Mouse (Mus musculus) embryonic facial prominence, embryonic 14.5 days (tissue): ENCODE measurements around the gene Rab30. TPM values are rescaled to one million over a fixed set of nuclear protein-coding genes. Genes with fewer than 3 reads are reported as not detected.

Source experiments
- ATAC-seq: fragments of 200-750 bp; cut with Nextera tagmentation; 2 replicates; pipeline ENCODE4 v1.8.0; 2017; ENCODE audit warnings: low read depth, moderate number of reproducible peaks, moderate TSS enrichment
- DNase-seq: peaks from one replicate; pipeline ENCODE4 v3.0.0-alpha.2; 2015; ENCODE audit warnings: low spot score
- H3K27ac ChIP-seq: fragments of 300-500 bp; sonication (generic); replicated peaks from 2 replicates; pipeline ENCODE4 v1.5.1; 2014; ENCODE audit warnings: low read depth, mild to moderate bottlenecking, low read length, moderate library complexity
- H3K27me3 ChIP-seq: fragments of 300-500 bp; sonication (generic); replicated peaks from 2 replicates; pipeline ENCODE4 v1.6.1; 2014; ENCODE audit warnings: low read length; ENCODE audit not compliant: control insufficient read depth, insufficient read depth
- H3K36me3 ChIP-seq: fragments of 300-500 bp; sonication (generic); 2 replicates; pipeline ENCODE4 v1.6.1; 2014; ENCODE audit warnings: low read length, mixed read lengths; ENCODE audit not compliant: control insufficient read depth, insufficient read depth
- H3K4me1 ChIP-seq: fragments of 300-500 bp; sonication (generic); 2 replicates; pipeline ENCODE4 v1.6.1; 2014; ENCODE audit warnings: antibody characterized with exemption, low read length; ENCODE audit not compliant: control insufficient read depth, insufficient read depth
- H3K4me2 ChIP-seq: fragments of 300-500 bp; sonication (generic); 2 replicates; pipeline ENCODE4 v1.6.1; 2014; ENCODE audit warnings: low read depth, mild to moderate bottlenecking, low read length, moderate library complexity, mixed read lengths
- H3K4me3 ChIP-seq: fragments of 300-500 bp; sonication (generic); 2 replicates; pipeline ENCODE4 v1.5.1; 2014; ENCODE audit warnings: low read depth, mild to moderate bottlenecking, low read length
- H3K9ac ChIP-seq: fragments of 300-500 bp; sonication (generic); 2 replicates; pipeline ENCODE4 v1.6.1; 2014; ENCODE audit warnings: low read depth, mild to moderate bottlenecking, low read length, moderate library complexity, mixed read lengths
- H3K9me3 ChIP-seq: fragments of 300-500 bp; sonication (generic); 2 replicates; pipeline ENCODE4 v1.6.1; 2016; ENCODE audit warnings: low read length; ENCODE audit not compliant: control insufficient read depth
- whole genome bisulfite sequencing: fragments of 180-500 bp; shearing (Covaris S2); extraction: QIAGEN DNeasy Blood & Tissue Kit; methylation state at CpG from one replicate; pipeline ENCODE4 v1.1.7; 2014; 5-methylcytosine and 5-hydroxymethylcytosine counted together
- polyA plus RNA-seq: library from polyadenylated mRNA; unstranded; fragments of >200 nt; fragmentation: Nextera tagmentation; extraction: Ambion mirVana; gene quantifications from 2 replicates; pipeline ENCODE4 v1.2.1, GENCODE M21; 2014

Rab30 gene
- polyA plus RNA-seq, 1 experiment from 2014 or later, result 21.3 TPM

DNA sequence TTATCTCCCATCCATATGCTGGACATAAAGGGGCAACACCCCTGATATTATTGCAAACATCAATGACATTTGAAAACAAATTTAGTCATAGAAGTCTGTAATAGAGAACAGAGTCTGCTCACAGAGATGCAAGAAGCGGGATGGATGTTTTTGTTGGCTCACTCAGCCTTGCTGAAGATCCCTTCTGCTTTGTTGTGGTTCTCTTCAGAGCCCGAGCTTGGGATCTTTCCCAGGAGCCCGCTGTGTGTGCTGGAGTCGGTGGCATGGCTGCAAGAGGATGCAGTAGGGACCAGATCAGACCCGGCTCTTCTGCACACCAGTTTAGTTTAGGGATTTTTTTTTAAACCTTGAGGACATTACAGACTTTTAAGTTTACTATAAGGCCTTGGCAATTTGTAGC lies 54.3 kb downstream of the Rab30 start:
- no peaks in the 10 kb centered on the region for H3K9me3 ChIP-seq
- H3K27ac ChIP-seq, result peak overlapping the region; percentile 21; the same call in 1 of the 2 replicates
- WGBS, result 53% methylated on average over 5 of the region's 5 CpGs
- no peak overlapping the region for H3K4me3 ChIP-seq
- DNase-seq (peak; percentile 55), ATAC-seq (no peak)
- H3K27me3 ChIP-seq, result no peaks in the 10 kb centered on the region
- peaks cover 8% of the 10 kb centered on the region; the same call in 1 of the 2 replicates for H3K4me1 ChIP-seq
- H3K9ac ChIP-seq, result no peak overlapping the region
- H3K36me3 ChIP-seq, result no peaks in the 10 kb centered on the region
- H3K4me2 ChIP-seq, result no peak overlapping the region

DNA sequence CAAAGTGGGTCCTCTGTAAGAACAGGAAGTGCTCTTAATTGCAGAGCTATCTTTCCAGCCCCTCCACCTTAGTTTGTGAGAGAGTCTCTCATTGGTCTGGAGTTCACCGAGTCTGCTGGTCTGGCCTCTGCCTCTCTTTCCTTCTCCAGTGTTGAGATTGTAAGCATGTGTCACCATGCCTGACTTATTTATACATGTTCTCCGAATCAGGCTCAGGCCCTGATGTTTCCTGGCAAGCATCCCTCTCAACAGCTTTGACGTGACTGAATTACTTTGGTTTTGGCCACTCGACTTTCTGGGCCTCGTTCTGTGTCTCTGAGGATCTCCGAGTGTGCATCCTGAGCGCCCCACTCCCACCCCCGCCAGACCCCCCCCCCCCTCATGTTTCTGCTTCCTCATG lies 55.4 kb downstream of the Rab30 start:
- H3K27ac ChIP-seq, result 0 out of 2 replicates have a peak overlapping the region, but pooled peaks have one; percentile 16
- H3K9me3 ChIP-seq, result no peaks in the 10 kb centered on the region
- 0 out of 2 replicates have a peak overlapping the region, but pooled peaks have one; percentile 4 for H3K4me2 ChIP-seq
- ATAC-seq (no peak), DNase-seq (peak; percentile 58)
- WGBS, result 46% methylated on average over 8 of the region's 8 CpGs
- peaks cover 8% of the 10 kb centered on the region; the same call in 1 of the 2 replicates for H3K4me1 ChIP-seq
- no peak overlapping the region for H3K4me3 ChIP-seq
- no peaks in the 10 kb centered on the region for H3K27me3 ChIP-seq
- no peak overlapping the region for H3K9ac ChIP-seq
- no peaks in the 10 kb centered on the region for H3K36me3 ChIP-seq

DNA sequence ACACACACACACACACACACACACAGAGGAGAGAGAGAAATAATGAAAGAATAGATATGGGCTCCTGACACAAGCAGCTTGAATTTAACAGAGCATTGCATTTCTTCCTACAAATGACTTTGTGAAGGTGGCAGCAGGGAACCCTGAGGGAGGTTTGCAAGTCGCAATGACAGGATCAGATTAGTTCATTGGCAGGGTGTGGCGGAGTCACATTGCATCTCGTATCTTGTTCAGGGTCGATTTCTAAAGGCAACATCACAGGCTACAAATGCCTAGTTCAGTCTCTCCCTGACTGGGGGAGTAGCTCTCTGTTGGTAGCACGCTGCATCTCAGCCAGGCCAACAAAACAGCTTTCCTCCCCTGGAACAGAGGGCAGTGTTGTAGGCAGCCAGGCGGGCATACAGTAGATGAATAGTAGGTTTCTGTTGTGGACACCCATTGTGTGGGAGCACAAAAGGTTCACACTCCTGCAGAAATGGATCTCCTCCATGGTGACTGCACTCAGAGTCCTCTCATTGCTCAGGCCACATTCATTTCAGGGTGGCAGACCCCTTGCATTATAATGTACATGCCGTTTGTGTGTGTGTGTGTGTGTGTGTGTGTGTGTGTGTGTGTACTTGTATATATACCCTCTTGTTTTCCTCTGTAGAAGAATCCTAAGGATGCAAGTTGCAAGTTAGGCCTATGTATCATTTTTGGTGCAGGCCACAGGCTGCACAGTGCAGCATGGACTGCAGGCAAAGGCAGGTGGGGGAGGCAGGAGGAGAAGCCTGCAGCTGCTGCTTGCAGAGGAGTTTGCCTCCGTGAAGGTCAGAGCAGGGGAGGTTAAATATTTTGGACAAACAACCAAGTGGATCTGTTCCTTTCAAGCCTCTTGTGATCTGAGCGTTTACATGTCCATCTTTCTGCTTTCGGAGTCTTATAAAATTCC lies 58.5 kb downstream of the Rab30 start:
- ATAC-seq, result no peak
- no peaks in the 10 kb centered on the region for H3K9me3 ChIP-seq
- 64% methylated on average over 10 of the region's 10 CpGs for WGBS

DNA sequence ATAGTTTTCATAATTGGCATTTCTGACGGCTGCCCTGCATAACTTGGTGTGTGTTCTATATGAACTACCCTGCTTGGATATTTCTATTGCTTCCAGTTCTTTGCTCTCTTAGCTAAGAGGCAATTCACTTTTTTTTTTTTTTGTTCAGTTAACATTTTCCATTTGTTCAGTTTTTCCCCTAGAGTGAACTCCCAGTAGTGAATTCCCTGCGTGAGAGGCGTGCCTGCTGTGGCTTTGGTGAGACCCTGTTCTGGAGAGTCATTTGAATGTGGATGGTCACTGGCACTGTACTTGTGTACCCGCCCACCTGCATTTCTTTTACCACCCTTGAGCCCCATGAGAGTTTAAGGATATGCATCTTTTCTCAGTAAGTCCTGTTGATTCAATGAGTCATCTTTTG lies 60.8 kb downstream of the Rab30 start:
- Histone ChIP-seq H3K4me1 (peaks cover 9% of the 10 kb centered on the region; the same call in 1 of the 2 replicates), H3K27ac (no peak overlapping the region), H3K9me3 (no peaks in the 10 kb centered on the region), H3K4me2 (no peak overlapping the region), H3K36me3 (no peaks in the 10 kb centered on the region), H3K4me3 (no peak overlapping the region), H3K9ac (no peak overlapping the region), H3K27me3 (no peaks in the 10 kb centered on the region)
- ATAC-seq (no peak), DNase-seq (no peak)
- WGBS, result 54% methylated on average over 4 of the region's 4 CpGs

More for the DNA sequence above, 58.5 kb downstream of the Rab30 start:
- H3K27me3 ChIP-seq, result no peaks in the 10 kb centered on the region
- no peak overlapping the region for H3K4me2 ChIP-seq
- H3K27ac ChIP-seq, result no peak overlapping the region
- no peak for DNase-seq
- H3K4me1 ChIP-seq, result peaks cover 12% of the 10 kb centered on the region; the same call in 1 of the 2 replicates
- H3K4me3 ChIP-seq, result no peak overlapping the region
- no peak overlapping the region for H3K9ac ChIP-seq
- no peaks in the 10 kb centered on the region for H3K36me3 ChIP-seq

DNA sequence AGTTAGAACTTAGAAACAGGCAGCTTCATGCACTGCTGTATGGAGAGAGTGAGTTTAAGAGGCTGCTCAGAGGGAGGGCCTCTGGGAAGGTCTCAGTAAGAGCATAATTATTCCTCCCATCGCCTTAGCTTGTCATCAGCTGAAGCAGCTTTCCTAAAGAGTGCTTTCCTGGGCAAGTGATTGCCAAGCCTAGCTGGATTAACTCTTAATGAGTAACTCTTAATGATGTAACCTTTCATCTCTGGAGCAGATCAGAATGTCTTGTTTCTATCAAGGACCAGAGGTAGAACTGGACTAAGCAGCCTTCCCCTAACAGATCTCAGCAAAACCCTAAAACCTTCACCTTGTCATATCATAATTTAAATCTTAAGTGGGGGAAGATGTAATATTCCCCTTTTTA lies 61.8 kb downstream of the Rab30 start:
- no peak overlapping the region for H3K9ac ChIP-seq
- H3K4me2 ChIP-seq, result no peak overlapping the region
- peaks cover 7% of the 10 kb centered on the region; the same call in 1 of the 2 replicates for H3K4me1 ChIP-seq
- ATAC-seq (no peak), DNase-seq (no peak)
- 52% methylated on average over 1 of the region's 1 CpGs for WGBS
- no peaks in the 10 kb centered on the region for H3K36me3 ChIP-seq
- no peak overlapping the region for H3K27ac ChIP-seq
- no peaks in the 10 kb centered on the region for H3K27me3 ChIP-seq
- H3K9me3 ChIP-seq, result no peaks in the 10 kb centered on the region
- no peak overlapping the region for H3K4me3 ChIP-seq

DNA sequence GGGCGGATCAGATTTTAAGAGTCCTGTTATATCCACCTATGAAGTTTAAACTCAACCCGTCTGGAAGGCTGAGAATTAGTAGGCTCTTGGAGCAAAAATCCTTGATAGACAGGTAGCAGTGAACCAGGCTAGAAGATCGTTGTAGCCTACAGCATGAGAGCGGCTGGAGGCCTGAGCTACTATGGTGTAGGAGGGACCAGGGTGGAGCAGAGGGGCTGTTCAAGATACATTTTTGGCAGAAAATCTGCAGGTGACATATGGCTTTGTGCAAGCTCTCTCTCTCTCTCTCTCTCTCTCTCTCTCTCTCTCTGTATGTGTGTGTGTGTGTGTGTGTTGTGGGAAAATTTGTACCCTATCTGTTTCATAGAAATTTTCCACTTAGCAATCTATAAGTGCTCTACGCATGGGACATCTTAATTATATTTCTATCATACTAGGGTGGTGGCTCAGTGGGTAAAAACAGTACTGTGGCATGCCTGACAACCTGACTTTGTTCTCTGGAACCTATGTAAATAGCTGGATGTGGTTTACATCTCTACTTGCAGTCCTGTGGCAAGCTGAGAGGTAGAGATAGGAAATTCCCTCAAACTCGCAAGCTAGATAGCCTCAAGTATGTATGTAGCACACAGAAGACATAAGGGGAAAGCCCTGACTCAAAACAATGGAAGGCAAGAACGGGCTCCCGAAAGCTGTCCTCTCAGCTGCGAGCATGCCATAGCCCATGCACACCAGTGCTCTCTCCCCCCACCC lies 63.7 kb downstream of the Rab30 start:
- ATAC-seq (no peak), DNase-seq (no peak)
- H3K27ac ChIP-seq, result no peak overlapping the region
- 90% methylated on average over 9 of the region's 9 CpGs for WGBS
- no peak overlapping the region for H3K9ac ChIP-seq
- H3K27me3 ChIP-seq, result no peaks in the 10 kb centered on the region
- no peak overlapping the region for H3K4me2 ChIP-seq
- H3K4me1 ChIP-seq, result peaks cover 7% of the 10 kb centered on the region; the same call in 1 of the 2 replicates
- H3K4me3 ChIP-seq, result no peak overlapping the region
- H3K9me3 ChIP-seq, result no peaks in the 10 kb centered on the region
- H3K36me3 ChIP-seq, result no peaks in the 10 kb centered on the region

DNA sequence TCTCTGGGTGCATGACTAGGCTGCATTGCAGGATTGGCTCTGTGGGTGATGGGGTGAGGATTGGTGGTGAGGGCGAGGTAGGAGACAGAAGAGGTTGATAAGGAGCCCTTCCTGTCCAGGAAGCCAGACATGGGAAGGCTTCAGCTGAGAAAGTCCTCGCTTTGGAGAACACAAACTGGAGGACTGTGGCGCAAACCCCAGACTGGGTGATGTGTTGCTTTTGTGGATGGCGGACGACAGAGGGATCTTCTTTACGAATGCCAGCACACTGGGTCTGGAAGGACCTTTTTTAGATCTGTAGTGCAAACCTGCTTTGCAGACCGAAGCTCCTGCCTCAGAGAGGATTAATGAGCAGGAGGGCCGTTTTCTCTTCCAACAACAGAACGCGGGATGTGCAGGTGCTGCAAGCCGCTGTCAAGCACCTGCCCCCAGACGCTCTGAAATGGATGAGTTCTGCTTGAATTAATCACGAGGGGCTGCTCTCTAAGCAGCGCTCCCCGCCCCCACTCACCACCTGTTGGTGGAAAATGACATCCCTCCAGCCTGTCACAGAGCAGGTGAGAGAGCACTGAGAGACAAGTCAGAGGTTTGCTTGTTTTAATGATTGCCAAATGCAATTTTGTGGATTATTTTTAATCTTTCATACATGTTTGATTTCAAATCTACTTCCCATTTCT lies 65.2 kb downstream of the Rab30 start:
- no peaks in the 10 kb centered on the region for H3K36me3 ChIP-seq
- H3K4me3 ChIP-seq, result no peak overlapping the region
- 47% methylated on average over 15 of the region's 15 CpGs for WGBS
- peaks cover 7% of the 10 kb centered on the region; the same call in 1 of the 2 replicates for H3K4me1 ChIP-seq
- DNase-seq (peak; percentile 65), ATAC-seq (peak; percentile 64)
- H3K9ac ChIP-seq, result no peak overlapping the region
- H3K9me3 ChIP-seq, result no peaks in the 10 kb centered on the region
- no peak overlapping the region for H3K27ac ChIP-seq
- no peak overlapping the region for H3K4me2 ChIP-seq
- no peaks in the 10 kb centered on the region for H3K27me3 ChIP-seq

DNA sequence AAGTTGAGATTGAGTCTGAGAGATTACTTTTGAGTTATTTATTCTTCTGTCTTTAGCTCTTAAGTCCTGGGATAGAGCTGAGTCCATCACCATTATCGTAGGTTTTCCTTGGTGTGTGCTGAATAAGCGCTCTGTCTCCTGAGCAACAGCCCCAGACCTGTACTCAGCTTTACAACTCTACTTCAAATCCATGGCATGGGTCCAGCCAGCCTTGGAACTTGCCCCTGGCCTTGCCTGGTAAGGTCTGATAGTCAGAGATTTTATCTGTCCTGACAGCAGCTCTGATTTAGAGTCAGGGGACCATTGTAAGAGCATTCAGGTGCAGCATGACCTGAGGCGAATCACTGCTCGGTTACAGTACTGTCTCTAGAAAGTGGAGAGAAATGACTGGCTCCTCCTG lies 66.1 kb downstream of the Rab30 start:
- Histone ChIP-seq H3K4me1 (peaks cover 3% of the 10 kb centered on the region; the same call in 1 of the 2 replicates), H3K27me3 (no peaks in the 10 kb centered on the region), H3K27ac (no peak overlapping the region), H3K4me2 (no peak overlapping the region), H3K9me3 (no peaks in the 10 kb centered on the region), H3K9ac (no peak overlapping the region), H3K4me3 (no peak overlapping the region), H3K36me3 (no peaks in the 10 kb centered on the region)
- DNase-seq, result no peak
- 71% methylated on average over 4 of the region's 4 CpGs for WGBS
- ATAC-seq, result no peak
